Mouse (Mus musculus): ENCODE results near the gene Clns1a.
A peak's percentile ranks its signal among the peaks of the same experiment; 100 is the strongest.

Gene Clns1a

DNA sequence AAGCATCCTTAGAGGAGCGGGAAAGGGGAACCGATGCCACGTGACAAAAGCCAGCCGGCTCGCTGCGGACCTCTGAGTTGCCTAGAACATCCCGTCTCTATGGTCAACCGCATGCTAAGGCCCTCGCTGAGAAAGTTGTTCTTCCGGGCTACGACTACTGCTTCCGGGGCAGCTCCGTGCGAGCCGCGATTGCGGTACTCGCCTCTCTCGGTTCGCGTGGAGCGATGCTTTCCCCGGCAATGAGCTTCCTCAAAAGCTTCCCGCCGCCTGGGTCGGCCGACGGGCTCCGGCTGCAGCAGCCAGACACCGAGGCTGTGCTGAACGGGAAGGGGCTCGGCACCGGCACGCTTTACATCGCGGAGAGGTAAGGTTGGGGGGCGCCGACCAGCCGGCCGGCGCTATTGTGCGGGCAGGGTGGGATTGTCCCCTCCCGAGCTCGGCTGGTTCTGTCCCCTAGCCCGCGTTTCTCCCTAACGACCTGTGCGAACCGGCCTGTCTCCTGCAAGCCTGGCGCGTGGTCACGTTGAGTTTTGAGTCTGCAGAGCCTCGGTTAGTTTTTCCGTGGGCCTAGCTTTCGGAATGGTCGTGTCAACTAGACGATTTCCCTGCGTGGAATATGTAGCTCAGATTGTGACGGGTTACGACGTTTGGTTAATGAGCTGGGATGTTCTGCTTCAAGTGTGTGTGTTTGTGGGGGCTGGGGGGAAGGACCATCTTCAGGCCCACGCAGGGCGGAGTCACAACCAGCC lies at the start of gene Clns1a:
TSS of gene Clns1a (plus strand) at position 129 of the 749 bp plus-strand sequence.
- DNase-seq = peak; percentile 92 to 94

DNA sequence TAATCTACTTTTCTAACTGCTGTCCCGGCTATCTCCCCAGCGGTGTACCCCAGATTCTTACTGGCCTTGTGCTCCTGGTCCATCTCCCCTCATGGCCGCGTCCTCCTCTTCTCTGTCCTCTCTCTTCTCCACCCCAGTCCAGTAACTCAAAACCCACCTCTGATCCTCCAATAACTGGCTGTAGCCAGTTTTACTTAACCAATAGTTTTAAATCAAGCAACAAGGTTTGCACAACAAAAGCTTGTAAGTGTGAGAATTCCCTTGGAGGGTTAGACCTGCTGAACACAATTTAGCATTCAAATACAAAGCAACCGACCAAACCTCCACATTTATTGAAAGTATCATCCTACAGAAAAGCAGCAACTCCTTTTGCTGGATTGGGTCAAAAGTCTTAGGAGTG lies 48.8 kb upstream of the Clns1a start:
- no peak for DNase-seq

DNA sequence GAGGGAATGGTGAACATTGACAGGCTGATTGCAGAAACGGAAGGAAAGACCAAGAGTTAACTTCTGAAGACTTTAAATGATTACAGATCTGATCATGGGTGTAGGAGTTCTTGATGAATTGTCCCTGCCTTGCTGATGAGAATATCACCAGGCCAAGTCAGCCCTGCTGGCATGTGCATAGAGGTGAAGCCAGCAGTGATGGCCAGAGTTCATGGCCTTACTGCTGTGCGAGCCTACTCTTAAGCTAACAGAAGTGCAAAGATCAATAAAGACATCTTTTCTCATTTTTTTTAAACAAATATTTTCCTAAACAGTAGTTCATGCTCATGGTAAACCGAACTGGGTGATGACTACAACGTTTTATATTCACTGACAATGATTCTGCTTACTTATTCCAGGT lies 45.7 kb upstream of the Clns1a start:
- no peak for DNase-seq

DNA sequence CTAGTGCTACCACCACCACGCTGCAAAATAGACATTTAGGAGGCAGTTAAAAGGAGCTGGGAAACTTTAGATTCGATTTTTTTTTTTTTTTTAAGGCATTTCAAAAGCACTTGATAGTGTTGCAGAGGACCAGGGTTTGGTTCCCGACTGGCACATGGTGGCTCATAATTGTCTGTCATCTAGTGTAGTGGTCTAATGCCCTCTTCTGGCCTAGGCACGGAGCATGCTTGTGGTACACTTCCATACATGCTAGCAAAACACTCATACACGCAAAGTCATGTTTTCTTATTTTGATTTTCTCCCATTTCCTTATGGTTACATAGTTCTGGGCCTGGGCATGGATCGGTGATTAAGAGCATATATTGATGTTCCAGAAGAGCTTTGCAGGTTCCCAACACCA lies 40.3 kb upstream of the Clns1a start:
- DNase-seq = no peak

DNA sequence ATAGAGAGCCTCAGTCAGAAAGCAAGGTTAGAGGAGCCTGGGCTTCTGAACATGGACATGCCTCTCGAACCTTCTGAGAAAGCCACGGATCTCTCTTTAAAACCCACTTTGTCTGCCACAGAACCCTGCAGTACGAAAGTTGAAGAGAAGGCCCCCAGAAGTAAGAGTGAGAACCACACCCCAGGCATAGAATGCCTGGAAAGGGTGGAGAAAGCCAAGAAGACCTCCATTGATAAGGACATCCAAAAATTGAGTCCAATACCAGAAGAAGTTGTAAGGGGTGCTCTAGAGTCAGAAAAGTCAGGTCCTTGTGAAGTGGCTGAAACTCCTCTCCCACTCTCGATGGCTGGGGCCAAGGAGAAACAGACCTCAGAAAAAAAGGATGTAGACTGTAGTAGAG lies 34.8 kb upstream of the Clns1a start:
- no peak for DNase-seq

DNA sequence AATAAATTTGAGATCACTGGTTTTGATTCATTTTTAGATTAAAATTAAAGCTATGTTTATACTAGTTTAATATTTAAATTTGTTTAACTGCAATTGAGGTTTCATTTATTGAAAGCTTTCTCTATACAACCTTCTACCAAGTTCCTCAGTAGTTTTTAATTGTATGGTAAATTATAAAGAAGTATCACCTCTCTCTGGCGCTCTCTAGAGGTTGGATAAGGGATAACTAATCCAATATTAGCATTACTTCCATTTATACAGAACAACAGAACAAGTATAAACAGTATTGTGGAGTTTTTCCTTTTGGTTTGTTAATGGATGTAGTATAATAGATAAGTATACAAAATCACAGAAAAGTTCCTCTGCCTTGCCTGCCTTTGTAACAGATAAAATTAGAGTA lies 17.2 kb upstream of the Clns1a start:
- DNase-seq = no peak

DNA sequence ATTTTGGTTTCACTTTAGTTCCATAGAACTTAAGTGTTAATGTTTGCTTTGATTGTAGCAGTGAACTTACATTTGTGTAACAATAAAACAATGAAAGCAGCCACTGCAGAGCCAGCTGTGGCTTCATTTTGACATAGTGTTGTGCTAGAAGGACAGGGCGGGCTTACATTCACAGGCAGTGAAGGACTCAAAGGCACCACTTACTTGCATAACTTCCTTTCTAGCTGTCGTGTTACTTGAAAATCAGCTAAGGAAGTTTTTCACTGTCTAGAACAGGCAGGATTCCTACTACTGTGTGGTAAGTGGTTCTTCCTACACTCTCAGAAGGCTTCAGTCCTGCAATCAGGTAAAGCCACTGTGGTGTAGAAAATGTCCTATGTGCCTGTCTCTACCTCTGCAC lies 8.6 kb upstream of the Clns1a start:
- no peak for DNase-seq

DNA sequence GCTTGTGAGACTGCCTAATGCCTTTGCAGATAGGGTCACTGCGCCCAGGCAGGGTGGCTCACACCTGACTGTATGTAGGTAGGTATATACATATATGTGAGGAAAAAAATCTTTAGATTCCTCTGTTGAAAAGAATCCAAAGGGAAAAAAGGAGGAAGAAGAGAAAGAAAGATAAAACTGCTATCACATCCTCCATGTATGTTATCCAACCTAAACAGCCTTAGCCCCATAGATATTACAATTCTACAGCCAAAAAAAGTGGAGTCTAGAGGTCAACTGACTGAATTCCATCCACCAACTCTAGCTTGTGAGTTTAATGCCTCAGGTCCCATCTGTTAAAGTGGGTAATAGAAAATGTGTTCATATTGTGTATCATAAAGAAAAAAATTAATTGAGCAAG lies 993 bp upstream of the Clns1a start:
- DNase-seq = no peak

DNA sequence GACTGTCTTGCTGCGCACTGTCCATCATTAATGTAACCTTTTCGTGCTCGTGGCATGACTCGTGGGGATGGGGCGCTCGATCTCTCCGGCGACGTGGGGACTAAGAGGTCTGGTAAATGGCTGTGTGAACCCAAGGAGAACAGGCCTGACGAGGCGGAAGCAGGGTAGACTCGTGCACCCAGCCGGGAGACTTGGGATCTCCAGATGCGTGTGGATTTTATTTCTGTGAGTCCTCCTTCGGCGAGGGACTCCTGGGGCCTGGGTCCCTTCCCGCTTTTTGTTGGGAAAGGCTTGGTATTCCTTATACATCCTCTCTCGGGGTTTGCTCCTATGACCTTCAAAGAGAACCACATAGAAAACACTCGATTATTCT lies 315 bp upstream of the Clns1a start:
- DNase-seq = peak; percentile 7 to 24

DNA sequence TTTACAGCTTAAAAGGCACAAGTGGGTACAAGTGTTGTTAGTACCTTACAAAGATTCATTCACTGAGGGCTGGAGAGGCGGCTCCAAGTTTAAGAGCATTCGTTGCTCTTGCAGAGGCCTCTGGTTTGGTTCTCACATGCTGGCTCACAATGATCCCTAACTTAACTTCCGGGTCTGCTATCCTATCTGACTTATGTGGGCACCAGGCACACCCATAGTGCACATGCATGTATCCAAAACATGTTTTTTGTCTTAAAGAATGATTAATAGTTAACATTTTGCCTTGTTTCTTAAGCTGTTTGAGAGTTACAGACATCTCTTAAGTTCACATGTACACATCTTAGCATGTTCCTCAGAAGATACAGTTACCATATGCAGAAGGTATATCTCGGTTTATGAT lies 3.7 kb downstream of the Clns1a start:
- DNase-seq = no peak

DNA sequence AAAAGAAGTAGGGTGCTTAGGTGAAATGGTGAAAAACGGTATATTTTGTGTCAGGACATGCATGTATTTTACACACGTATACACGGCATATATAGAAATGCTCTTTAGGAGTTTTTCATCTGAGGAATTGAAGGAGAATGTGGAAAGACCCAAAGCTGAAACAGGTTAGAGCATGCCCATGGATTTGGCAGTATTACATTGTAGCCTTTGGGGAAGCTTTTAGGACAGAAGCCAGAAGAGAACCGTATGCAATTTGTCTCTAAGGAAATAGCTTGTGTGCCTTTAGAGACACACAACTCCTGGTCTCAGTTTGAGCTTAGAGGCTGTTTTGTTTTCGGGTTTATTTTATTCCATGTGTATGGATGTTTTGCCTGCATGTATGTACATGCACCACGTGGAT lies 4.7 kb downstream of the Clns1a start:
- no peak for DNase-seq

DNA sequence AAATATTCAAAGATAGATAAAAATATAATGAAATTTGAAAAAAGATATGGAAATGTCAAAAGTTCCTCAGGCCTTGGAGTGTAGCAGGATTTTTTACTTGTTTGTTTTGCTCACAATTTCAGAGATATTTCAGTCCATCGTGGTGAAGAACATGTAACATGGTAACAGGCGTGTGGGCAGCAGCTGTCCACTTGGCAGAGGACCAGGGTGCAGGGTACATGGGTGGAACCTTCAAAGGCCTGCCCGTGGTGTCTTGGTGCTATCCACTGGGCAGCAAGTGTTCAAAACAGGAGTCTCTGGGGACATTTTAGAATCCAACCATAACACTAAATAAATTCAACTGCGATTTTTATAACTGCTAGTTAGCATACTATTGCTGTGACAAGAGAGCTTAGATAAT lies 10.7 kb downstream of the Clns1a start:
- DNase-seq = no peak

DNA sequence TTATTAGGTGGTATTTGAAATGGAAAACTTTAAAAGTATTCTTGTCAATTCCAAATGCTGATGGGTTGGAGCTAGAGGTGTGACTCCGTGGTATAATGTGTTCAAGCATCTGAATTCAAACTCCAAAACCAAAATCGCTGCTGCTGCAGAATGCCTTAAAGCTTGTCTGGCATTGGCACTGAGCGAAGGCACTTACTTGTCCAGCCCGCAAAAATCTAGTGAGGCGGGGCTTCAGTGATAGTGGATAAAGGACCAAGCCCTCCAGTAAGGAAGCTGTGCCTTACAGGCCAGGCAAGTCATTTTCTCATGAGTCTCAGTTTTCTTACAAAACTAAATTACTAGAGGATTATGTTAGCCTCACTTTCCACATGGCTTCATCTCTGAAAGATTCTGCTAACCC lies 11.4 kb downstream of the Clns1a start:
- no peak for DNase-seq

DNA sequence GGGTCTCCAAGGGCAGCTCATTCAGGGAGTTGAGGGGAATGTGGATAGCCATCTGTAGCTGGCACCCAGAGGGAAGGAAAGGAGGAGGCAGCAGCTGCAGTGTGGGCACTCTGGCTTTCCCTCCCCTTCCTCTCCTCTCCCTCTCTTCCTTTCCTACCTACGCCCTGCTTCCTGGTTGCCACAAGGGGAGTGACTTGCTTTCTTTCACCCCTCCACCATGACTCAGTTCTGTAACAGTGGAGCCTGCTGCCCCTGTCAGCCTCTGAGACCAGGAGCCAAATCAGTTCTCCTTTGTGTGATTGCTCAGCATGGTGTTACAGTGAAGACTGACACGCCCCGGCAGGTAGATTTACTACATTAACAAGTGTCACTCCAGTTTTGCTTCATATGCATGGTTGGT lies 12.8 kb downstream of the Clns1a start:
- no peak for DNase-seq

DNA sequence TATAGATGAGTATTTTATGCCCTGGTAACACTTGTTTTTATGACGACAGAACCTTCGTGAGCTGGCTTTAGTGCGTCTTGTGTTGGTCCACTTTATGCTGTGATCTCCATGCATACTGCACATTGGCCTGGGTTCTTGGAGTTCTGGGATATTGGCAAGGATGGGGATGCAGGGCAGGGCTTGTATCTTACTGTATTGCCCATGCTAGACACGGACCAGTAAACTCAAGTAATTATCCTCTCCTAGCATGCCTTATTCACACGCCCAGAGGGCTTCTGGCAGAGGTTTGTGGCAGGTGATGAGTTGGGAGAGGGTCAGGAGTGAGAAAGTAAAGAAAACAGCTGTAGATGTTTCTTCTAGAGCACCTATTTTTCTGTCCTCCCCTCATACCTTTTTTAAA lies 18.2 kb downstream of the Clns1a start:
- no peak for DNase-seq

DNA sequence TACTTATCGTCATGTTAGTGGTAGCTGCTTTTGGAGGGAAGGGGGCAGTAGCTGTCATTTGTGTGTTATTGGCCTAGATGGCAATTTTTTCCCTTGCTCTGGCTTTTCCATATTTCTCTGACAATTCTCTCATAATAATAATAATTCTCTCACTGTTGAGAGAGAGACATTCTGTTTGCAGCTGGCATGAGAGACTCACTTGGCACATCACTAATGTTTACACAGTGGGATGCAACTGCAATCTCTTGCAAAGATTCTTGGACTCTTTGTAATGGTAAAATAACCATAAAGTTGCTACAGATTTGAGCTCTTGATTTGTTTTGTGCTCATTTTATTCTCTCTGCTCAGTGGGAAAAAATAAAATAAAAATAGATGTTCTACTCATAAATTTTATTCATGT lies 20.9 kb downstream of the Clns1a start:
- DNase-seq = no peak

DNA sequence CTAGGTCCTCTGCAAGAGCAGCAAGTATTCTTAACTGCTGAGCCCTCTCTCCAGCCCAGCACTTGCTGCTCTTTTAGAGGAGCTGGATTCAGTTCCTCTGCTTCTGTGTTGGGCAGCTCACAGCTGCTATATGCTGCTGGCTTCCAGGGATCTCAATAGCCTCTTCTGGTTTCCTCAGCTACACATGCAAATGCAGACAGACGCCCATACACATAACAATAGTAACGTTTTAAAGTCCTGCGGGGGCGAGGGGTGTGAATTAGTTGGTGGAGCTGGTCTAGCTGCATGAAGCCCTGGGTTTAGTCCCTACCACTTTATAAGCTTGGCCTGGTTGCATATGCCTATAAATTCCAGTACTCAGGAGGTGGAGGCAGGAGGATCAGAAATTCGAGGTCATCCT lies 22.6 kb downstream of the Clns1a start:
- DNase-seq = no peak

DNA sequence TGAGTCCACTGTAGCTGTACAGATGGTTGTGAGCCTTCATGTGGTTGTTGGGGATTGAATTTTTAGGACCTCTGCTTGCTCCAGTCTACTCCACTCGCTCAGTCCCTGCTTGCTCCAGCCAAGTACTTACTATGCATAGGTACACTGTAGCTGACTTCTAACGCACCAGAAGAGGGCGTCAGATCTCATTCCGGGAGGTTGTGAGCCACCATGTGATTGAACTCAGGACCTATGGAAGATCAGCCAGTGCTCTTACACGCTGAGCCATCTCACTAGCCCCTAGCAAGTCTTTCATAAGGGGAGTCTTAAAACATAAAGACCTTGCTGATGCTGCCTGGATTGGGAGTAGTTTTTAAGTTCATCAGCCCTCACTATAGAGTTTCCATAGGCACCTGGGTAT lies 23.7 kb downstream of the Clns1a start:
- no peak for DNase-seq

DNA sequence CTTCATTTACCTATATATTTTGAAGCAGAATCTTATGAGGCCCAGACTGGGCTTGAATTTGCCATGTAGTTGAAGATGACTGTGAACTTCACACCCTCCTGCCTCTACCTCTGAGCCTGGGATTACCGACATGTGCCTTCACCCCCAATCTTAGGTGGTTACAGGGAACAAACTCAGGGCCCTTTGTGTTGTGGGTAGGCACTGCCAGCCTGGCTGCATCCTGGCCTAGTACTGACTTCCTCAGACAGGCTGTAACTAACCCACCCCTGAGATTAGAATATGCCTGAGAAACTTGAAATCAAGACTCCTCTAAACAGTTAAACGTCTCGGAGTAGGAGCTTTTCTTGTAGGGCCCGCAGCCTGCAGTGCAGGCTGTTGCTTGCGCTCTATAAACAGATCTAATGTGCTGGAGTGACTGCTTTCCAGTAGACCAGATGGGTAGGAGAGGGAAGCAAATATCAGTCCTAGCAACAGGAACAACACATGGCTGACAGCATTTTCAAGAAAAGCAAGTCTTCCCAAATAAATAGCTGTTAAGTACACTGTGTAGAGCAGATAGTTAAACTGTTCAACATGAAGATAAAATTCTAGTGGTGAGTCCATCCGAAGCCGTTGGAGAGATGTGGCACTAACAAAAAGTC lies 26.0 kb downstream of the Clns1a start:
- no peak for DNase-seq

DNA sequence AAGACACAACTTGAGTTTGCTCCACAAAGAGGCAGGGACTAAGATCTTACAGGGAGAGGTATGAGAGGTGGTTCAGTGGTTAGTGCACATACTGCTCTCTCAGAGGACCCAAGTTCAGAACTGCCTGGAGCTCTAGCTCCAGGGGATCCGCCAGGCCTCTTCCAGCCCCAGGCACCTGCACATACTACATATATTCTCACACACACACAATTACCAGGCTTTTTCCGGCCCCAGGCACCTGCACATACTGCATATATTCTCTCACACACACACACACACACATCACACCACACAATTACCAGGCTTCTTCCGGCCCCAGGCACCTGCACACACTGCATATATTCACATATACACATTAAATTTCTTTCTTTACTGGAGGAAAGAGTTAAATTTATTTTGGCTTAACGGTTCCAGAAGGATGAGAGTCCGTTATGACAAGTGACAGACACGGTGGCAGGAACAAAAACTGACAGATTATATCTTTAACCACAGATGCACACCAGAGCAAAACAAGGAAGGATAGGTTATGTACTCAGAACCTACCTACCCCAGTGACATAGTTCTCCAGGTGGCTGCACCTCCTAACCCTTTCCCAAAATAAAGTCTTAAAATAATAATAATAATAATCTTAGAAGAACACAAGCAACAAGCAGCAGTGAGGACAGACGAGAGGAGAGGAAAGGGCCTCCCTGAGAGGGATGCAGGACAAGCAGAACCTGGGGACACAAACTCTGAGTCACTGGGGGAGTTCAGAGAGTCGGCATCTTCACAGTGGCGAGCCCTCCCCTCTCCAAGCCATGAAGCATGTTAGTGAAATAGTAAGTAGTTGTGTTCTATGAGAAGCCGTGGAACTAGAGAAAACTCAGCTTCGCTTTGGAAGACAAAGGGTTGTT lies 27.5 kb downstream of the Clns1a start:
- no peak for DNase-seq

DNA sequence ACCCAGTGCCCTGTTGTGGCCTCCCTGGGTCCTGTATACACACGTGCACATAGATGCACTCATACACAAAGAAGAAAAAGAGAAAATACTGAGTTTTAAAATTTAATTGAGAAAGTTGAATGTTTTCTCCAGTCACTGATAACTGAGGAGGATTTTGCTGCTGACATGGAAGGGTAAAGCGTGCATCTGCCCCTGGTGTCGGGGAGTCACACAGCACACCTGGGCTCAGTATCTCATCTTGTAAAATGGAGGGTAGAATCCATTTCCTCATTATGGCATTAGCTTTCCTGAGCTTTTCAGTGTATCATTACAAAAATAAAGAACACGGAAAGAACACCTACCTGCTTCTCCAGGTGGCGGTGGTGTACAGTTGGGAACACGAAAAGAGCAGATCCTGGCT lies 29.0 kb downstream of the Clns1a start:
- DNase-seq = no peak

DNA sequence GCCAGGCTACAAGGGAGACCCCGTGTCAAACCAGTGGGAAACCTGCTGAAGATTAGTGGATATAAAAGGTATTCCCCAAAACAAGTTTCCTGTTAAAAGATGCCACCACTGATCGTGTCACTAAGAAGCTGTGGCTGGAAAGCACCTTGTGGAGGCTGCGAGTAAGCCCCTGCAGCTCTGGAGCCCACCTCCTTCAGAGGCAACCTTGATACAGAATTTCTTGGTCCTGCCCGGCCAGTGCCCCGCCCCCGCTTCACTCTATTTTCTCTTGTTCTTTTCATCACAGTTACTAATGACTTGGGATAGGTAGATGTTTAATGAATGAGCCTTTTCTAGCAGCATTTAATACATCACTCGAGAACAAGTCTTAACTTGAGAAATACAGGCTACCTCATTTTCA lies 29.6 kb downstream of the Clns1a start:
- DNase-seq = no peak

DNA sequence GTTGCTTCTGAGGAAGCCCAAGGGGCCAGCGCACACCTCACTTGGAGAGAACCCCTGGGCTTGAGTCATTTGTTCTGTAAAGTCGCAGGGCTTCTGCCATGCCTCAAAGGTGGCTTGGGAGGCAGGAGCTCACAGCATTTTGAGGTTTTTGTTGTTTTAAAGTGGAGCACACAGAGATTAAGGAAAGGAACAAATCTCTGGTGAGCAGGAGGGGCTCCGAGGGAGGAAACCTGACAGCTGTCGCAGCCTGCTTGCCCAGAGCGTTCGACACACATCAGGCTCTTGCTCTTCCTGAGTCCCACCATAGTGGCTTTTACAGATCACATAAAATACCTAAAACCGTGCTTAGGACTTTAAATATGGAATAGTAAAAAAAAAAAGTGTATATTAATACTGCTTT lies 30.3 kb downstream of the Clns1a start:
- no peak for DNase-seq

Measured in lung, adult 18-20 months (tissue).